Mouse (Mus musculus) megakaryocyte, embryonic 14.5 days (primary cell): ENCODE results near the gene Chn1. TPM values are rescaled to one million over a fixed set of nuclear protein-coding genes. Genes with fewer than 3 reads are reported as not detected.

Experiments used
- H3K27me3 ChIP-seq: replicated peaks from 2 replicates; pipeline ENCODE3; 2012; ENCODE audit warnings: inconsistent platforms
- H3K36me3 ChIP-seq: replicated peaks from 2 replicates; pipeline ENCODE3; 2012; ENCODE audit warnings: low read length, inconsistent platforms, mixed read lengths
- H3K4me1 ChIP-seq: 2 replicates; pipeline ENCODE4 v1.6.1; 2012; ENCODE audit warnings: inconsistent platforms
- H3K4me3 ChIP-seq: replicated peaks from 2 replicates; pipeline ENCODE3; 2012; ENCODE audit warnings: moderate library complexity, mild to moderate bottlenecking, inconsistent platforms
- H3K9me3 ChIP-seq: 2 replicates; pipeline ENCODE4 v1.6.1; 2012; ENCODE audit warnings: inconsistent platforms
- FLI1 ChIP-seq: IDR thresholded peaks from 2 replicates; pipeline ENCODE4 v1.6.1; 2012; ENCODE audit warnings: low read length, inconsistent platforms, mixed read lengths
- GATA1 ChIP-seq: IDR thresholded peaks from 3 replicates; pipeline ENCODE4 v1.6.1; 2012; ENCODE audit warnings: mixed read lengths, low read length, inconsistent platforms, borderline replicate concordance
- polyA plus RNA-seq: library from polyadenylated mRNA; stranded (reverse); fragments of >175 nt; gene quantifications from 2 replicates; pipeline ENCODE4 v1.2.3, GENCODE M21; 2012; ENCODE audit warnings: low replicate concordance; ENCODE audit not compliant: insufficient read depth

Gene Chn1
- polyA plus RNA-seq, 1 experiment, result 1.1 TPM

DNA sequence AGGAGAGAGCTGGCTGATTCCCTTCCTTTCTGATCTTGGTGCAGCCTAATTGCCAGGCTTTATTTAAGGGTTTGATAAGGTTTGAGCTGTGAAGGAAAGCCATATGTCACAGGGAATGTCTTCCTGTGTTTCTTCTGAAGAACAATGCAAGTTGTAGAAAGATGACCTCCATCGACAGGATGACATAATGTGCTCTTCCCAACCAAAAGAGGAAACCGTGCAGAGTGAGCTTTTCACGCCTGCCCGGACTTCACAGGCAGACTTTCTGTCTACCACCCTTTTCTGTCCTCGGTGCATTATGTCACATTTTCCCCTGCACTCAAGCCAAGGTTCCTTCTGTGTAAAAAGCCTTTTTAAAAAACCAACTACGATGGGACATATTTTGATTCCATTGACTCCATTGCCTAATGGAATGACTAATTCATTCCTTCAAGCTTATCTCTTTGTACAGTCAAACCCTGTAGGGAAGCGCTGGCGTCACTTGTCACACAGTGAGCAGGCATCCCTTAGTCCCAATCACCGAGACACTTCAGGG lies 7.3 kb upstream of the Chn1 start:
- peak overlapping the region; percentile 59 for H3K4me3 ChIP-seq
- peaks cover 12% of the 10 kb centered on the region for H3K4me1 ChIP-seq
- H3K9me3 ChIP-seq, result 0 out of 2 replicates have a peak, but pooled peaks cover 4% of the 10 kb centered on the region
- TF ChIP-seq FLI1 (no peak), GATA1 (no peak)
- H3K36me3 ChIP-seq, result no peaks in the 10 kb centered on the region
- H3K27me3 ChIP-seq, result peaks cover 36% of the 10 kb centered on the region

- TF ChIP-seq GATA1, result no peak
- no peak for TF ChIP-seq FLI1
- Histone ChIP-seq H3K4me1 (peaks cover 16% of the 10 kb centered on the region), H3K4me3 (no peak overlapping the region), H3K36me3 (no peaks in the 10 kb centered on the region), H3K9me3 (0 out of 2 replicates have a peak, but pooled peaks cover 4% of the 10 kb centered on the region), H3K27me3 (peaks cover 50% of the 10 kb centered on the region)
Observed at GRCm38 (mm10) chr2:73780321-73781010, 5.3 kb upstream of the Chn1 start.

DNA sequence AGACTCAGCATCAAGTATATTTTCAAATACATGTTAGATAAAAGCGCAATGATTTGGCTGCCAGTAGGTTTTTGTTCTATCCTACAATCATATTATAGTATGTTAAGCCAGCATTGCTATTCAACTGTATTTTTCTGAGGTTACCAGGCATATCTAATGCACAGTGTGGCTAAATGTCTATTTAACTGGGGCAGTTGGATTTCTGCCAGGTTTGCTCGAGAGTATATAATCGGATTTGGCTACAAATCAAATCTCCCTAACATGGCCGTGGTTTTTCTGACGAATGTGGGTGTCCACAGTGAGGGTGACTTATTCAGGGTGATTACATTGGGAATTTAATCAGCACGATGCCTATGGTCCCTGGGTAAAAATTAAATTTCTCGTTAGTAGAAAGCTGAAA lies 4.7 kb upstream of the Chn1 start:
- TF ChIP-seq GATA1, result no peak
- TF ChIP-seq FLI1, result no peak
- Histone ChIP-seq H3K9me3 (0 out of 2 replicates have a peak, but pooled peaks cover 4% of the 10 kb centered on the region), H3K27me3 (peaks cover 54% of the 10 kb centered on the region), H3K4me3 (no peak overlapping the region), H3K4me1 (peaks cover 20% of the 10 kb centered on the region), H3K36me3 (no peaks in the 10 kb centered on the region)

DNA sequence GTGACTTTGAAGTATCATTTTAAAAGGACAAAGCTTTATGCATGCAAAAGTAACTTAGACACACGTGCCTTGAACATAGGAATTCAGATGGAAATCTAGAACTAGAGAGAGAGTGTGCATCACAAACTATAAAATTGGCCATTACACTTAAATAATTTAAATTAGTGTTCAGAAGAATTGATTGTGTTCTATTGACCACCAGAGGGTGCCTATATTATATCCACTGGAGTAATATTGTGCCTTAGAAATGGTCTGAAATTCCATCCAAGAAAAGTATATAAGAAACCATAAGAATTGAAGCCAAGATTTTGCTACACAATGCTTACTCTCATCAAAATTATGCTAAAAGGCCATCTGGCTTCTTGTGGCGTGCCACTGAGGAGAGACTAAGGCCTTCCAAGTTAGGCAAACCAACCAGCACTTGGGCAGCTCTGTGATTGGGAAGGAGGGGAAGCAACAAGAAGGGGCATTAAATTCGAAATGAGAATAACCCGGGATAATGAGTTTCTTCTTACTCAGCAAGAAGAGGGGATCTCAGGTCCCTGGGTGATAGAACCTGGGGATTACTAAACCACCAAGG lies 4.0 kb upstream of the Chn1 start:
- H3K27me3 ChIP-seq, result peaks cover 61% of the 10 kb centered on the region

GRCm38 (mm10) chr2:73776936-73777335 lies 1.8 kb upstream of the Chn1 start:
- Histone ChIP-seq H3K4me3 (no peak overlapping the region), H3K36me3 (no peaks in the 10 kb centered on the region), H3K4me1 (peaks cover 12% of the 10 kb centered on the region), H3K9me3 (peaks cover 3% of the 10 kb centered on the region), H3K27me3 (peaks cover 77% of the 10 kb centered on the region)
- TF ChIP-seq GATA1 (no peak), FLI1 (no peak)

More for the DNA sequence above, 4.0 kb upstream of the Chn1 start:
- no peak overlapping the region for H3K4me3 ChIP-seq
- H3K4me1 ChIP-seq, result peaks cover 23% of the 10 kb centered on the region
- no peaks in the 10 kb centered on the region for H3K9me3 ChIP-seq
- TF ChIP-seq FLI1 (no peak), GATA1 (no peak)
- H3K36me3 ChIP-seq, result no peaks in the 10 kb centered on the region

- Histone ChIP-seq H3K4me3 (peak overlapping the region; percentile 91), H3K27me3 (peaks cover 78% of the 10 kb centered on the region), H3K36me3 (no peaks in the 10 kb centered on the region), H3K9me3 (peaks cover 5% of the 10 kb centered on the region), H3K4me1 (peaks cover 11% of the 10 kb centered on the region)
- no peak for TF ChIP-seq FLI1
- TF ChIP-seq GATA1, result no peak
Observed at GRCm38 (mm10) chr2:73775683-73776310, 651 bp upstream of the Chn1 start.

DNA sequence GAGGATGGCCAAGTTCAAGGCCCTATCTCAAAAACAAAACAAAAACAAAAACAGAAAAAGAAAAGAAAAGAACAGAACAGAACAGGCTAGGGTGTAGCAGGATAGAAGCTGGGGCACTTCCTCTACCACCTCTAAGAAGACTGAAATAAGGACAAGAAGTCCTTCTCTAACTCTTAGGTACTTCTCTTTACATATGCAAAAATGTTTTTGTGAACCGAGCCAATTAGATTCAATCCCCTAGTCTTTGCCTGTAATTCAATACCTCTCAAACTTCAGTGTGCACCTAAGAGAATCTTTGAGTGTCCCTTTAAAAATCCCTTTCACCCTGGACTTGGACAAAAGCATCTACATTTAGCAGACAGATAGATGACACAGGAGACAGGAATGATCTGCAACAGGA lies 2.2 kb downstream of the Chn1 start:
- no peaks in the 10 kb centered on the region for H3K36me3 ChIP-seq
- H3K27me3 ChIP-seq, result peaks cover 68% of the 10 kb centered on the region
- H3K4me1 ChIP-seq, result peaks cover 11% of the 10 kb centered on the region
- TF ChIP-seq GATA1 (no peak), FLI1 (no peak)
- peaks cover 9% of the 10 kb centered on the region for H3K9me3 ChIP-seq
- no peak overlapping the region for H3K4me3 ChIP-seq

- H3K36me3 ChIP-seq, result no peaks in the 10 kb centered on the region
- no peaks in the 10 kb centered on the region; the same call in none of the 2 replicates for H3K4me1 ChIP-seq
- H3K9me3 ChIP-seq, result peaks cover 12% of the 10 kb centered on the region
- no peak for TF ChIP-seq FLI1
- TF ChIP-seq GATA1, result no peak
- no peak overlapping the region for H3K4me3 ChIP-seq
- peaks cover 36% of the 10 kb centered on the region for H3K27me3 ChIP-seq
Observed at GRCm38 (mm10) chr2:73768669-73769068, 6.5 kb downstream of the Chn1 start.

GRCm38 (mm10) chr2:73763541-73763940 lies 11.6 kb downstream of the Chn1 start:
- Histone ChIP-seq H3K27me3 (peaks cover 7% of the 10 kb centered on the region), H3K4me3 (no peak overlapping the region), H3K4me1 (no peaks in the 10 kb centered on the region; the same call in none of the 2 replicates), H3K36me3 (no peaks in the 10 kb centered on the region), H3K9me3 (peaks cover 7% of the 10 kb centered on the region; the same call in 1 of the 2 replicates)
- TF ChIP-seq FLI1 (no peak), GATA1 (no peak)

DNA sequence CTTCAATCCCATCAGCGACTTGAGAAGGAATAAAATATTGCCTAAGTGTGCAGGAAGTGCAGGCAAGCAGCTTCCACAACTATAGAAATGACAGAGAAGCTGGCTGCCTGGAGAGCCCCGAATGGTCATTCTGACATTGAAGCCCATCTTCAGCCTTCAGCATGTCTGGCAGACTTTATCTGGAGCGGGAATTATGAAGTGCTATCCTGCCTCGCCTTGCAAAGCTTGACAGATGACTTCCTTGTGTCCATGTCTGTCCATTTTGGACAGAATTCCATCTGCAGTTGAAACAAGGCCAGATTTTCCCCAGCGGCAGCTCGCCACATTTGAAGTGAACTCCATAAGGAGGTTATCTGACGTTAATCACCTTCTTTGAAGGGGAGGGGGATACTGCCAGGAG lies 15.2 kb downstream of the Chn1 start:
- no peaks in the 10 kb centered on the region; the same call in none of the 2 replicates for H3K4me1 ChIP-seq
- H3K4me3 ChIP-seq, result no peak overlapping the region
- H3K36me3 ChIP-seq, result no peaks in the 10 kb centered on the region
- H3K27me3 ChIP-seq, result peaks cover 7% of the 10 kb centered on the region
- peaks cover 5% of the 10 kb centered on the region; the same call in 1 of the 2 replicates for H3K9me3 ChIP-seq
- TF ChIP-seq GATA1 (no peak), FLI1 (no peak)
